Mouse (Mus musculus): ENCODE data around the gene Nek2. TPM values are rescaled to one million over a fixed set of nuclear protein-coding genes. Genes with fewer than 3 reads are reported as not detected.

Gene Nek2
- total and polyA plus RNA-seq, 2 experiments from 2014 or later, result 2.5 to 2.6 TPM

DNA sequence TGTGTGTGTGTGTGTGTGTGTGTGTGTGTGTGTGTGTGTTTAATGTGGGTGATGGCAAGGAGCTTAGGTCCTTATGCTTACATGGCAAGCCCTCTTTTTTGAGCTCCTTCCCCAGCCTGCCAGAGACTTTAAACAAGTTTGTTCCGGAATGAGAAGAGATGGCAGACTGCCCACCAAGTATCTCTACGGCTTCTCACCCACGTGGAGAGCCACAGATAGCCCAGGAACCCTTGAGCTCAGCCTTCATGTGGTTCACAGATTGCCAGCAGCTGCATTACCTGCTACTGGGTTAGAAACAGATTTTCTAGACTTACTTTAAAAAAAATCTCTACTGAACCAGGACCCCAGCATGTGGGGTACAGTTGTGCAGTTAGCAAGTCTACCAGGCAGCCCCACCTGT lies 38.6 kb downstream of the Nek2 start:
- no peak overlapping the region for H3K9ac ChIP-seq (replicated peaks; ENCODE audit: low read length, poor library complexity, severe bottlenecking)
- 87% methylated on average over 3 of the region's 3 CpGs for WGBS
- no peak overlapping the region for H3K4me3 ChIP-seq (ENCODE audit: low read depth, low read length)
- no peak for DNase-seq (ENCODE audit: low spot score)
- no peak overlapping the region for H3K27ac ChIP-seq (ENCODE audit: low read depth, low read length)
- no peaks in the 10 kb centered on the region for H3K9me3 ChIP-seq (ENCODE audit: low read length)
- no peaks in the 10 kb centered on the region for H3K4me1 ChIP-seq (ENCODE audit: insufficient read depth, low read length)
- H3K27me3 ChIP-seq (ENCODE audit: insufficient read depth, low read length), result no peaks in the 10 kb centered on the region
- no peak overlapping the region for H3K4me2 ChIP-seq (ENCODE audit: low read depth, low read length, poor library complexity, severe bottlenecking)
- no peaks in the 10 kb centered on the region for H3K36me3 ChIP-seq (ENCODE audit: insufficient read depth, low read length)
- ATAC-seq (ENCODE audit: low FRiP score), result no peak
- no peak for TF ChIP-seq CTCF (IDR thresholded peaks at IDR 0.05)

DNA sequence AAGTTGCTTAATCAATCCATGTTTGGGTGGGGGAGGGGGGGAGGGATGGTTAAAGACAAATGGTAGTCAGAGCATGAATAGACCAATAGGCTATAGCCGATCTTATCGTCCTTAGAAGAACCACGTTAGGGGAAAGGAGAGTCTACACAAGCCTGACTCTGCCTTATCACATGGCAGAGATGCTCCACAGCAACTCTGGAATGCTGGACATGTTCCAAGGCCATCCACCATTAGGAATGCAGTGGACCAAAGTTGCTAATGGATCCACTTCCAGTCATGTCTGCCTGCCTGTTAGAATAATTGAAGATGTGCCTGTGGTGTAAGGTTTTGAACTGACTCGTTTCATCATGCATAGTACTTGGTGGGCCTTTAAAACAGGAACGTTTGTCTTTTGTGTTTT lies 40.0 kb downstream of the Nek2 start:
- 90% methylated on average over 5 of the region's 5 CpGs for WGBS
- Histone ChIP-seq H3K27me3 (ENCODE audit: insufficient read depth, low read length) (no peaks in the 10 kb centered on the region), H3K9ac (replicated peaks; ENCODE audit: low read length, poor library complexity, severe bottlenecking) (no peak overlapping the region), H3K27ac (ENCODE audit: low read depth, low read length) (no peak overlapping the region), H3K36me3 (ENCODE audit: insufficient read depth, low read length) (no peaks in the 10 kb centered on the region), H3K9me3 (ENCODE audit: low read length) (no peaks in the 10 kb centered on the region), H3K4me3 (ENCODE audit: low read depth, low read length) (no peak overlapping the region), H3K4me2 (ENCODE audit: low read depth, low read length, poor library complexity, severe bottlenecking) (no peak overlapping the region), H3K4me1 (ENCODE audit: insufficient read depth, low read length) (no peaks in the 10 kb centered on the region)
- no peak for TF ChIP-seq CTCF (IDR thresholded peaks at IDR 0.05)
- ATAC-seq (ENCODE audit: low FRiP score), result no peak
- no peak for DNase-seq (ENCODE audit: low spot score)

DNA sequence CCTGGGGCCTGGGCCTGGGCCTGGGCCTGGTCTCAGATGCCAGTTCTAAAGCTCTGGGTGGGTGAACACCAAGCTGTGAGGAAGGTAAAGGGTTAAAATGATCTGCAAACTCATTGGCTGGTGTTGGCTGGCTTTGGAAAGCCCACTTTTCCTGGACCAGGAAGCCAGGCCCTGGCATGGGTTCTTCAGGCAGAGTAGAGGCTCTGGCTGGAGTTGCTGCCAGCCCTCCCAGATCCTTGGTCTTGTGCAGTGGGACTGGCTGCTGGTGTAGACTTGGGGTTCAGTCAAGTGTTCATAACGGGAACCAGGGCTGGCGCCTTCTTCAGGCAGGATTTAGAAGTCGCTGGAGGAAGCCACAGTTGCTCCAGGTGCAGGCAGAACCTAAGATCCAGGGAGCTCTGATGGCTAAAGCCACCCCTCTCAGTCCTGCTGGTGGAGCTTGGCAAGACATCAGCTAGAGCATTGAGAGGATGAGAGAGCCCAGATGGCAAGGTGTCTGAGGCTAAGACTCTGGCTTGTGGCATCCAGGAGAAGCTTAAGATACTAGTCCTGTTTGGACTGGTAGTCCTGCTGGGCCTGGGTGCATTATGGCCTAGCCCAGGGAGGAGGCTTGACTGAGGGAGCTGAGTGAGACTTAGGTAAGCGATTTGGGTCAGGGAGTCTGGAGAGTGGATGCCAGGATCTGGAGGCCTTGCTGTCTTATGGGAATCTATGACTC lies 42.7 kb downstream of the Nek2 start:
- ATAC-seq (ENCODE audit: low FRiP score), result no peak
- no peak overlapping the region for H3K4me3 ChIP-seq (ENCODE audit: low read depth, low read length)
- 80% methylated on average over 4 of the region's 4 CpGs for WGBS
- no peaks in the 10 kb centered on the region for H3K9me3 ChIP-seq (ENCODE audit: low read length)
- H3K4me1 ChIP-seq (ENCODE audit: insufficient read depth, low read length), result no peaks in the 10 kb centered on the region
- H3K4me2 ChIP-seq (ENCODE audit: low read depth, low read length, poor library complexity, severe bottlenecking), result no peak overlapping the region
- no peaks in the 10 kb centered on the region for H3K27me3 ChIP-seq (ENCODE audit: insufficient read depth, low read length)
- no peak overlapping the region for H3K27ac ChIP-seq (ENCODE audit: low read depth, low read length)
- no peaks in the 10 kb centered on the region for H3K36me3 ChIP-seq (ENCODE audit: insufficient read depth, low read length)
- DNase-seq (ENCODE audit: low spot score), result peak; percentile 27
- H3K9ac ChIP-seq (replicated peaks; ENCODE audit: low read length, poor library complexity, severe bottlenecking), result no peak overlapping the region
- peak; percentile 6; the same call in 1 of the 2 replicates for TF ChIP-seq CTCF (IDR thresholded peaks at IDR 0.05)

DNA sequence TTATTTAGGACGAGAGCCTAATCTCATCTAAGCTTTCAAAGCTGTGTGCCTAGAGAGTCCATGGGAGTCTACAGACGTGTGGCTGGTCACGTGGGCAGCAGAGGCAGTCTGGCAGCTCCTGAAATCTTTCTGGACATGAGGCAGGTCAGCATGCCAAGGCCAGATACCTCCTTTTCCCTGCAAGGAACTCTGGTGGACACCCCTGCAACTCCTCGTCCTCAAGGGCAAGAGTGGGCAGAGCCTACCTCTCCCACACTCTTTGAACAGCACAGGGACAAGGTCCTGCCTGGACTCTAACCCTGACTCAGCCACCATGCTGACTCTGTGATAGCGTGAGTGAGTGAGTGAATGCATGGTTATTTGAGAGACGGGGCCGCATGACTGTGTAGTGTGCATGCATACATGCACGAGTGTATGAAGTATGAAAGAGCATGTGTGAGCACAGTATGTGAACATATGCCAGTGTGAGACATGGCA lies 43.3 kb downstream of the Nek2 start:
- Histone ChIP-seq H3K27ac (ENCODE audit: low read depth, low read length) (no peak overlapping the region), H3K4me2 (ENCODE audit: low read depth, low read length, poor library complexity, severe bottlenecking) (no peak overlapping the region), H3K4me3 (ENCODE audit: low read depth, low read length) (no peak overlapping the region), H3K4me1 (ENCODE audit: insufficient read depth, low read length) (no peaks in the 10 kb centered on the region), H3K36me3 (ENCODE audit: insufficient read depth, low read length) (no peaks in the 10 kb centered on the region), H3K9ac (replicated peaks; ENCODE audit: low read length, poor library complexity, severe bottlenecking) (no peak overlapping the region), H3K9me3 (ENCODE audit: low read length) (no peaks in the 10 kb centered on the region), H3K27me3 (ENCODE audit: insufficient read depth, low read length) (no peaks in the 10 kb centered on the region)
- TF ChIP-seq CTCF (IDR thresholded peaks at IDR 0.05), result no peak
- DNase-seq (ENCODE audit: low spot score) (no peak), ATAC-seq (ENCODE audit: low FRiP score) (no peak)
- 82% methylated on average over 8 of the region's 8 CpGs for WGBS

DNA sequence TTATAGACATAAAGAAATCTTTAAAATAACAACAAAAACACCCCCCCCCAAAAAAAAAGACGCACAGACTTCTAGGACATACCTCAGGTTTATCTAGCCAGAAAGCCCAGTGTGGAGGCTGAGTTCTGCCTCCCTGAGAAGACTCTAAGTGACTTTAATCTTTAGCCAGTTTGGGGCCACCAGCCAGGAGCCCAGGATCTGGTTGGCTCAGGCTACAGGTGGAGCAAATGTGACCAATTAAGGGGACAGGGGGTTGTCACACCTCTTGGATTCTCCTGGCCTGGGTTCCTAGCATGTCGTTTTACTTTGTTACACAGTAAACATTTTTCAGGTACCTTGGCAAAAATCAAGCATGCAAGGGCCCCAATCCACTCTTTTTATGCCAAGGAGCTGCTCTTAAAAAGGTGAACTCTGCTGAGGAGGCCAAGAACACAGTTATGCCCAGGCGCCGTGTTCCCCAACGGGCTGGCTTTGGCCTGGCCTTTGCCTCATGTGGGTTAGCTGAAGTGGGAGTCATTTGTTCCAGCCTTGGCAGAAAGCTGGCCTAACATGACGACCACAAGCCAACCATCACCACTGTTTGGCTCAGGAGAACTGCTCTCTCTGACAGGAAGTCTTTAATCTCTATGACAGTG lies 50.9 kb downstream of the Nek2 start:
- 84% methylated on average over 6 of the region's 6 CpGs for WGBS
- Histone ChIP-seq H3K4me1 (ENCODE audit: insufficient read depth, low read length) (no peaks in the 10 kb centered on the region), H3K27me3 (ENCODE audit: insufficient read depth, low read length) (no peaks in the 10 kb centered on the region), H3K9ac (replicated peaks; ENCODE audit: low read length, poor library complexity, severe bottlenecking) (no peak overlapping the region), H3K36me3 (ENCODE audit: insufficient read depth, low read length) (no peaks in the 10 kb centered on the region), H3K4me2 (ENCODE audit: low read depth, low read length, poor library complexity, severe bottlenecking) (no peak overlapping the region), H3K27ac (ENCODE audit: low read depth, low read length) (no peak overlapping the region), H3K4me3 (ENCODE audit: low read depth, low read length) (no peak overlapping the region), H3K9me3 (ENCODE audit: low read length) (no peaks in the 10 kb centered on the region)
- no peak for TF ChIP-seq CTCF (IDR thresholded peaks at IDR 0.05)
- DNase-seq (ENCODE audit: low spot score) (no peak), ATAC-seq (ENCODE audit: low FRiP score) (no peak)

DNA sequence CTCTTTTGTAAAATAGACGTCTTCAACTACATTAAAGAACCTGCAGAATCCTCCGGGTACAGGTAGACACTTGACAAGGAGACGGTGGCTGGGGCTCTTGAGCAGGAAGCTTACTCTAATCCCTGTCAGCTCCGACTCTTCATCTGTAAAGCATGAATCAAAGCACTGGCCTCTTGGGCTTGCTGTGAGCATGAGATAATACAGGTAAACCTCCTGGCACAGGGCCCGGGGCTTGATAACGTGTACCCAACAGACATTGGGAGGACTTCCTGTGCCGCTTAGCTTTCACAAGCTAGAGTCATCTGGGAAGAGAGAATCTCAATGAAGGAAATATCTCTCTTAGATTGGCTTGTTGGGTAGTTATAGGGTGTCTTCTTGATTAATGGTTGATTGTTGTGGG lies 53.8 kb downstream of the Nek2 start:
- Histone ChIP-seq H3K4me3 (ENCODE audit: low read depth, low read length) (no peak overlapping the region), H3K27me3 (ENCODE audit: insufficient read depth, low read length) (no peaks in the 10 kb centered on the region), H3K36me3 (ENCODE audit: insufficient read depth, low read length) (no peaks in the 10 kb centered on the region), H3K9ac (replicated peaks; ENCODE audit: low read length, poor library complexity, severe bottlenecking) (no peak overlapping the region), H3K4me2 (ENCODE audit: low read depth, low read length, poor library complexity, severe bottlenecking) (no peak overlapping the region), H3K9me3 (ENCODE audit: low read length) (no peaks in the 10 kb centered on the region), H3K27ac (ENCODE audit: low read depth, low read length) (no peak overlapping the region), H3K4me1 (ENCODE audit: insufficient read depth, low read length) (no peaks in the 10 kb centered on the region)
- no peak for ATAC-seq (ENCODE audit: low FRiP score)
- no peak for DNase-seq (ENCODE audit: low spot score)
- no peak for TF ChIP-seq CTCF (IDR thresholded peaks at IDR 0.05)
- WGBS, result 83% methylated on average over 7 of the region's 7 CpGs
